Mouse (Mus musculus) induced T-regulatory cell, adult 2 months (primary cell): ENCODE data around the gene Gmppa.

Experiments used
- DNase-seq: peaks from one replicate; pipeline ENCODE4 v3.0.0-alpha.2; 2012; ENCODE audit warnings: low read depth

Gene Gmppa

DNA sequence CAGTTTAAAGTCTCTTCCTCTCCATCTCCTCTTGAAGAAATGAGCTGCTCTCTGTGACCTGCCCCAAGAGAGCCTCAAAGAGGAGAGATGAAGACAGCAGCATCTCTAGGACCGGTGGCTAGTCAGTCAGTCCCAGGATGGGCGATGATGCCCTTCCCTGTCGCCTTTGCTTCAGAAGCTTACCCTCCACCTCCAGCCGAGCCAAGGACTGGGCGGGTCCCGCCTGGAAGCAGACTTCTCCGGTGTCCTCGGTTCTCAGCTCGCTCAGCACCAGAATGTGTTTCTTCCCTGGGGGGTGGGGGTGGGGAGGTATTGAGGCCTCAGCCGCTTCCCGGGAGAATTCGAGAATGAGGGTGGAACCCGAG is 51.3 kb downstream of the Gmppa start:
- DNase-seq = no peak

DNA sequence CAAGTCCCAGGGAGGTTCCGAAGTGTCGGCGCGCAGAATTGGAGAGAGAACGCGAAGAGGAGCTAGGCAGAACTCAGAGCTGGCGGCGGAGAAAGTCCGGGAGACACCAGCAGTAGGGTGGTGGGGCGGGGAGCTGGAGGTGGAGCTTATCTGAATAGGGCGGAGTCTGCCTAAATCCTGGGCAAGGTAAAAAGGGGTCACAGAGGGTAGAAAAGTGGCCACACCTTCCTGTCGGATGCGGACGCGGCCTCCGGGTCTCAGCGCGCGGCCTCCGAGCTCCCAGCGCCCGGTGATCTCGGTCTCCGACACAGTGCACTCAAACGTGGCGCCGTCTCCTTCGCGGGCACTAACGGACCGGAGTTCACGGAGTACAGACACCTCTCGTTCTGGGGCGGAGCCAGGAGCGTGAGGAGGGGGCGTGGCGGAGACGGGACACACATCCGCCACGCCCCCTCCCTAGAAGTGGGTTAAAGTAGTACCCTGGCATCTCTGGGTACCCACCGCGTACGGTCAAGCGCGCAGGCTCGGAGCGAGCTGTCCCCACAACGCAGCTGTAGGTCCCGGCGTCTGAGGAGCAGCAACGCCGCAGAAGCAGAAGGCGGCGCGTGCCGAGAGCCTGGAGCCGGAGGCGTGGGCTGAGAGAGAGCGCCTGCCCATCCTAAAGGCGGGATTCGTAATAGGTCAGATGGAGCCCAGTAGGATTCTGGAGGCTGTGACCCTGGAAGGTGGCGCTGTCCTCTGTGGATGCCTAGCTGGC is 51.9 kb downstream of the Gmppa start:
- DNase-seq = peak; percentile 87

DNA sequence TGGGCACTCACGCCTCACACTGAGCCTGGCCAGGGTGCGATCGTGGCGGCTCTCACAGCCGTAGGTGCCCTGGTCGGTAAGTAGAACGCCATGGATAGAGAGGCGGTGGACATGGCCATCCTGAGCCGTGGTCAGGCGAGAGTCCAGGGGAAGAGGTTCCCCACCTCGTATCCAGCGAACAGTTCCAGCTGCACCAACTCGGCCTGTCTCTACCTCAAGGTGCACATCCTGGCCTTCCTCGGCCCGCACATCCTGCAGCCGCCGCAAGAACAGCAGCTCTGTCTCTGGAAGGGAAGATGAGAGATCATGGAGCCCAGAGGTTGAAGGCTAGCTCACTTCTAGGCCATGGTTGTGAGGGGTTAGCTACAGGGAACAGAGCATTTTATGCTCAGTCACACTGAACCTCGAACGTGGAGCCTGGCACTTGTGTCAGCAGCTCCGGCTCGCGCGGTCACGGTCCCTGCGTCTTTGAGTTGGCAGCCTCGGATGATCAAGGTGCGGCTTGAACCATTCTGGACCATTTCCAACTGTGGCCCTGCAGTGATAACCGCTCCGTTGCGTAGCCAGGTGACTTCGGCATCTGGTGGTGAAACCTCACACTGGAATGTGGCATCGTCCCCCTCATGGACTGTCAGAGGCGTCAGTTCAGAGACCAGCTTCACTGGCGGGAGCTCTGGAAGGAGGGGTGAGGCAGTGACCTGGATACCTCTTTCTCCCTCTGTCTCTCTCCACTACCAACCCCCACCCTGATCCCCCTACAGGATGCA is 55.2 kb downstream of the Gmppa start:
- DNase-seq = no peak

DNA sequence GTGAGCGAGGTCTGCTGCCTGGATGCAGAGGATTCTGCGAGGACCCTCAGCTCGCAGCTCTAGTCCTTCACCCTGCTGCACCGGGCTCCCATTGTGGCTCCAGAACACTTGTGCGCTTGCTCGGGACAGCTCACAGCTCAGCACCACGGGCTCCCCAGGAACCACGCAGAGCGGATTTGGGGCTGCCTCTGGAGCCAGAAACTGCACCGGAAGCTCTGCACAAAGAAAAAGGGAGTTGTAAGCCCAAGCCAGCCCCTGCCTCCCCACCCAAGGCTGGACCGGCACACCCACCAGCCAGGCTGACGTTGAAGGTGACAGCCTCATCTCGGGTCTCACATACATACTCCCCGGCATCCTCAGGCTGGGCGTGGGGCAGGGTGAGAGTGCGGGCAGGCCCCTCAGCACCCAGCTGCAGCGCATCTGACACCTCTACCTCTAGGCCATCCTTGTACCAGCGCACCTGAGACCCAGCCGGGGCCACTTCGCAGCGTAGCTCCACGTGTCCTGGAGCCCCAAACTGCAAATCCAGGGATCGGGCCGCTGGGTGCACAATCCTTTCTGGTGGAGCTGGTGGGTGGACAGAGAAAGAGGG is 56.9 kb downstream of the Gmppa start:
- DNase-seq = no peak
